Mouse (Mus musculus) heart, adult 8-10 months (tissue): ENCODE data around the gene Hus1. TPM values are rescaled to one million over a fixed set of nuclear protein-coding genes. Genes with fewer than 3 reads are reported as not detected.

Source experiments
- DNase-seq: peaks from one replicate; pipeline ENCODE4 v3.0.0; 2022; ENCODE audit warnings: low spot score
- total RNA-seq, 4 experiments: library from RNA; stranded (reverse); gene quantifications; 2 replicates each; pipeline ENCODE4 v1.2.4; 2022

Gene Hus1
- total RNA-seq, 4 experiments from 2014 or later, result 9.7 to 11.0 (median 10.6) TPM

- no peak for DNase-seq
Observed at GRCm38 (mm10) chr11:8978154-8978553, 32.8 kb downstream of the Hus1 start.

GRCm38 (mm10) chr11:8973166-8973565 is 37.8 kb downstream of the Hus1 start, which contains the start of gene Pkd1l1:
Gene Pkd1l1 (minus strand): TSS chr11:8973266.
- no peak for DNase-seq

- DNase-seq, result no peak
Observed at GRCm38 (mm10) chr11:8972093-8972492, 38.9 kb downstream of the Hus1 start.

GRCm38 (mm10) chr11:8970509-8970908 is 40.5 kb downstream of the Hus1 start:
- DNase-seq, result no peak

- DNase-seq, result no peak
Observed at GRCm38 (mm10) chr11:8968094-8968493, 42.9 kb downstream of the Hus1 start.

GRCm38 (mm10) chr11:8958572-8958971 is 52.4 kb downstream of the Hus1 start:
- DNase-seq, result no peak

GRCm38 (mm10) chr11:8958108-8958507 is 52.9 kb downstream of the Hus1 start:
- DNase-seq, result no peak

GRCm38 (mm10) chr11:8957023-8957422 is 54.0 kb downstream of the Hus1 start:
- DNase-seq, result no peak

- DNase-seq, result no peak
Observed at GRCm38 (mm10) chr11:8955678-8956077, 55.3 kb downstream of the Hus1 start.

- DNase-seq, result peak; percentile 1
Observed at GRCm38 (mm10) chr11:8949765-8950430, 61.1 kb downstream of the Hus1 start.

GRCm38 (mm10) chr11:8948871-8949270 is 62.1 kb downstream of the Hus1 start:
- DNase-seq, result no peak

- DNase-seq, result no peak
Observed at GRCm38 (mm10) chr11:8944114-8944513, 66.9 kb downstream of the Hus1 start.

Other genes with a start within 250 kb of the Hus1 start
- gene Pkd1l1, start 37.9 kb downstream of the Hus1 start, total RNA-seq, result not detected
- gene Gm11992, start 37.4 kb upstream of the Hus1 start, total RNA-seq, result 1 to 10 TPM in 1 of 4 experiments, under 1 TPM in 3; 0.34 to 2.0 (median 0.82) TPM
- 1 to 10 TPM; 1.1 to 2.4 (median 1.9) TPM for gene Sun3, start 37.8 kb upstream of the Hus1 start, total RNA-seq
- gene Upp1, start 106.9 kb upstream of the Hus1 start, total RNA-seq, result 1 to 10 TPM; 2.5 to 9.8 (median 3.0) TPM
- gene Abca13, start 180.8 kb upstream of the Hus1 start, total RNA-seq, result under 1 TPM in 1 of 4 experiments, not detected in 3; 0.03 TPM